Mouse (Mus musculus) embryo, embryonic 11 days (tissue): ENCODE measurements at regions not wholly inside any gene's neighbourhood (a gene's known extent, or its start where the extent isn't known, plus 50 kb on each side); places are given as distances from the start of the nearest gene placed in this dataset.
A peak's percentile ranks its signal among the peaks of the same experiment; 100 is the strongest.
"Not testable (repeated sequence)": the region's sequence is repeated elsewhere in the genome, so short reads cannot be mapped to it uniquely, and the experiment has no call there.

ENCODE experiments used
- DNase-seq: peaks from one replicate; pipeline ENCODE4 v3.0.0-alpha.2; 2015

DNA sequence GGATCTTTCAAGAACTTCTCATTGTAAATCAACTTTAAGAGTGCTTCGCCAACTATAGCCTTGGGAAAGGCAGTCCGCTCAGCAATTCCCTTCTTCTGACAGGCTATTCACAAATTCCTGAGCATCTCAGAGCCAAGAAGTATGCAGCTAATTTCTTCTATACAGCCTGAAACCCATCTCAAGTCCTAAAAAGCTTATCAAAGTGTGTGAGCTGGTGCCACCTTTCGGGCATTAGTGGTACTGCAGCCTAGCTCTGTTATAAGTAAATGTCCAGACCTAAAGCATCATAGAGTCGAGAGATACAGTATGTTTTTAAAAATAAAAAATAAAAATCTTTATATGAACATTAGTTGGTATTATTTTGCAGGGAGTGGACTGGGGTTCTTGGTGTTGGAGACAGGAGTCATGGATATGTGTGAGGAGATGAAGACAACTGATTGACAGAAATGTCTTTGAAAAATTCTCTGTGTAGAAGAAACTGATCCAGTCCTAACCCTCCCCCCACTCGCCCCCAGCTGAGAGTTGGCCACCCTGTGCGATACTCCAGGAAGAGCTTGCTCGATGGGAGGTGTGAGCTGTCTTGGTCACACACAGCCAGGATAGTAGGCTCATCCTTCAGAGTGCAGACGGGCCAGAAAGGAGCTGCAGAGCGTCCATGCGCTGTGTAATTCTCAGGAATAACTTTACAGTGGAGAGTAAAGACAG, 56.4 kb downstream of the Bod1 start:
- peak; percentile 67 for DNase-seq

DNA sequence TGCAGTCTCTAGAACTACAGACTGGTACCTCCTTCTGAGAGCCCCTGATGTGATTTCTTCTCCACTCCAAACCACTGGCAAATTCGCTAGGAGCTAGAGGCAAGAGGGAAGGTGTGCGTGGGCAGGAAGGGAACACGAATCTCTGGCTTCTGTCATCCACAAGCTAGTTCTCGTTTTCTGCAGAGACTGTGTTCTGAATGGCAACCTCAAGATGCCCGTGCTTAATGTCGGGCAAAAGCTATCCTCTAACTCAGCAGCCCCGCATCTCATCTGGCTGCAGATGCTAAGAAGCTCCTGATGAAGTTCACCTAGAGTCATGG, 57.3 kb downstream of the Bod1 start:
- DNase-seq = no peak

DNA sequence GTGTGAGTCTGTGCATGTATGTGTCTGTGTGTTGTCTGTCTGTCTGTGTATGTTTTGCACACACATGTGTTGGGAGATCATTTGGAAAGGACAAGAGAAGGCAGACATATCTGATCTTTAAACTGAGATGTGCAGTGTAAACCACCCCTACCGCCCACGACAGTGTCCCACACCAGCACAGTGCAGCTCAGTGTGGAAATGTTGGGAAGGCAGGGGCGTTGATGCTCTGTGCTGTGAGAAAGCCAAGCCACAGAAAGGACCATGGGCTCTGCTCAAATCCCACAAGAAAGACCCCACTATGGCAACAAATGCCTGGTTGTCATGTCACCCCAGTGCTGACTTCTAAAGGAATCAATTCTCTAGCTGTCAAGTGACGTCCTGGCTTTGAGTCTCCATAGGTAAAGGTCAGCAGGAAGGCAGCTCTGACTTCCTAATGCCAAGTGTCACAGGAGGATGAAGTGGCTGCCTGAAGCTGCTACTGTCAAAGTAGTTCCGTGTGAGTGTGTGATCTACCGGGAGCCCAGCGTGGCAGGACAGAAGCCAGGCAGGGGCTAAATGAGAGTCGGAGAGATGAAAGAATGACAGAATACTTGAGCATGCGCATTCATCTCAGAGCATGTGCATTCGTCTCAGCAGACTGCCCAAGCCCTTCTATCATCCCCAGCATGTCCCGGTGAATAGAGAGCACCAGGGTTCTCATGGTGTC, 57.8 kb downstream of the Bod1 start:
- no peak for DNase-seq

DNA sequence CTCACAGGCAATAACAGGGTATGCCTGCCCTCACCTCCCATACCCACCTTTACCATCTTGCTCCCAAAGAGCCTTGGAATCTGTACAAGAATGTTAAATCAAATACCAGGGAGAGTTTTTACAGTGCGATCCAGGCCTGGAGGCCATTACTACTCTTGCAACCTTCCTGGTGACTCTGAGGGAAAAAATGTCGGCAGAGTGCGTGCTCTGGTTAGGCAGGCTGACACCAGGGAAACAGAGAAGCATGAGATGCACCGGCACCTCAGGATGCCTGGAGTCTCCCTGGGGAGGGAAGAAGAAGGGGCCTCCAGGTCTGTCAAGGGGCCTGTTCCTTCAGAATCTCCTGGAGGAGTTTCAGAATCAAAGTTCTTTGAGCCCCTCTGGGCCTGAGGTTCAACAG, 63.2 kb downstream of the Bod1 start:
- no peak for DNase-seq

DNA sequence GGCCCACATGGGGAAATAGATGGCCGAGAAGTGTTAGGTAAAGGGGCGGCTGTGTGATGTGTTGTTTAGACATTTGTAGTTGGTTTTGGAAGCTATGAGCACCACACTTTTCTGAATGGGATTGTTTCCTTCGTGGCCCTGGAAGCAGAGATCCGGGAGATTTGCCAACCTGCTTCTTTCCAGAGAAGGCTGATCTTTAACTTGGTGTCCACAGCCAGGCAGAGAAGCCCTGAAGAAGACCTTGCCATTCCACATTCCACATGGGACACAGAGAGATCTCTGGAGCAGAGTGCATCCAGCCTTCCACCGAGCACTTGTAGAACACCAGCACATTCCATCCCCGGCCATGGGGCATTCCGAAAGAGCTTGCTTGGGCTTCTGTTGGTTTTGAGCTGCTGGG, 70.2 kb downstream of the Bod1 start:
- no peak for DNase-seq

DNA sequence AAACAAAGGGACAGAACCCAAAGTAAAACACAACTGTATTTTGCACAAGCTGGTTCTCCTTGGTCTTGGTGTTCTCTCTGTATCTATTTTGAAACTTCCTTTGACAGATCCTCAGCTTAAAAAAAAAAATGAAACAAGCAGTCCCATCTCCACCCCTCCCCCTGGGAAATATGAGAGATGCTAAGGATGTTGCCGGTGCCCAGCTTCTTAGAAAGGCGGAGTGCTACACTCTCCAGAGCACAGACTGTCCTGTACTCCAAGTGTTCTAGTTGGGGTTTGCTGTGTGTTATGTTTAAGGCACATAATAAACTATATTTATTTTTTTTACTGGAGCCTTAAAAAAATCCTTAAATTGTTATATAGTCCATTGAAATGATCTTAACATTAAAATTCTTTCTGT, 78.1 kb downstream of the Bod1 start:
- DNase-seq = no peak

DNA sequence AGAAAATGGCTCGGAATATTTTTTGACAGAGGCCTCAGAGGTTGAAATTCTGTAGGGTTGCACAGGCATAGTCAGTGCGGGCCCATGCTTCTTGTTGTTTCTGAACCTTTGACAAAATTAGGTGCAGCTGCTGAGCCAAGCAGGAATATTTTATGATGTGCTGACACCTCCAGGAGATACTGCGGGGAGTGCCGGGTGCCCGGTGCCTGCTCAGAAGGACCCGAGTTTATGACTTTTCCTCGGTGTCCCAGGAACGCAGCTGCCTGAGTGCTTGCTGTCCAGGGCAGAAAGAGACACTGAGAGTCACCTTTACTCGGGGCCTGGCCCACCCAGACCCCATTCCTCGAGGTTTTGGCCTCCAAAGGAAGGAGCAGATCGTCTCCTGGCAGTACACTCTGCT, 79.6 kb downstream of the Bod1 start:
- peak; percentile 7 for DNase-seq

DNA sequence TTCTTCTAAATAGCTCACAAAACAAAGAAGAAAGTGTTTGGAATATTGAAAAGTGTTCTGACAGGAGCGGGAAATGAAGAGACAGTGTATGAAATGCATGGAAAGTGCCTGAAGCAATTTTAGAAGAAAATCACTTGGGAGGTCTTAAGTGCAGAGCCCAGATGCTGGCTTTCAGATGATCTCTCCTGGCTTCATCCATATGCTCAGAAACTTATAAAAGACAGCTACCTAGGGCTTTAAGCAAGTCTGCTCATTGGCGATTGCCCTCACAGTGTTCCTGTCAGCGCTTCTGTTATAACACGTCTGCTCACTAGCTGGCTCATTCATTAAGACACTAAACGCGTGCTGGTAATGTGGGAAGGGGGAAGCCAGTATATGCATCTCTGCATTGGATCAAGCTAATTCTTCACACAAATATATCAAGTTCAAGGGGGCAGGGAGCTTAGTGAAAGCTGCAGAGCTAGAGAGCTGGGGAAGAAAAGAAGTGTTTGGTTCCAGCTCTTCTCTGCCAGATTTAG, 80.6 kb downstream of the Bod1 start:
- peak; percentile 13 for DNase-seq

DNA sequence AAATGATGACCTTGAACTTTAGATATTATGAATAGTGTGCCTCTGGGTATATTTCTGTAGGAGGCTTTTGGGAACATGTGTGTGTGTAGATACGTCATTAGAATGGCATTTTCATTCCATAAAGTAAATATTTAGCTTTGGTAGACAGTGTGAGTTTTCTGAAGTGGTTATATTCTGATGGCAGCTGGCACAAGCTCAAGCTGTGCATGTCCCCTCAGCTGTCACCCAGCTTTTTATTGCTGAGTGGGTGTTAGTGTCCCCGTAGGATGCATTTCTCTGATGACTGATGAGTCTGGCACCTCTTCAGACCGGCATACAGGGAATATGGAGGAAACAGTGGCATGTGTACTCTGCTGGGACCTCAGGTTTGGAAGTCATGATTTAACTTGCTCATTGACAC, 96.7 kb downstream of the Bod1 start:
- no peak for DNase-seq

DNA sequence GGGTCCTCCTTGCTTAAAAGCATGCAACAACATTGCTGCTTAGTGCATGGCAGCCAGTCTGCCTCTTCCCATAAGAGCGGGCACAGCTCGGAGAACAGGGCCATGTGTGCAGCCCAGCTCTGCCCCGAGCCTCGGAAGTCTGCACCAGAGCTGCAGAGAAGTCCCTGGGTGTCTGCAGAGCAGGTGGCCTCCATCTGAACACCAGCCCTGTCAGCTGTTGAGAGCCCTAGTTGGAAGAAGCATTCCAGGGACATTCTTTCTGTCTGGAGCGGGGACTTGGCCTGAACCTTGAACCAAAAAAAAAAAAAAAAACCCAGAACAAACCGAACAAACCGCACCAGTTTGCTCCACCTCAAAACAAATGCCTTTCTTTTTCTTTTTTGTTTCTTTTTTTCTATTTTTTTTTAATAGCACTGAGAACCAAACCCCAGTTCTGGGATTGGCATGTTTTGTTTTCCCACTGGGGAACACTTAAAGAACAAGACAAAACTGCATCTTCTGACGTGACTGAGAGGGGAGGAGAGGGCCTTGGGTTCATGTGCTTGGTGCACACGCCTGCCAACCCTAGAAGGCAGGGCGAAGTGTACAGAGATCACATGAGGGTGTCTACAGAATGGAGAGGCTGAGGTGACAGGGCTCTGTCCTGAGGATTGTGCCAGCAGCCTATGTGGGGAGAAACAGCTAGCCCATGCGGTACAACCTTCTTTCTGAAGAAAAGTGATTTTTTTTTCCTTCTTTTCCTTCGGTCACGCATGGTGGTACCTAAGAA, 106.8 kb downstream of the Bod1 start:
- DNase-seq = no peak

DNA sequence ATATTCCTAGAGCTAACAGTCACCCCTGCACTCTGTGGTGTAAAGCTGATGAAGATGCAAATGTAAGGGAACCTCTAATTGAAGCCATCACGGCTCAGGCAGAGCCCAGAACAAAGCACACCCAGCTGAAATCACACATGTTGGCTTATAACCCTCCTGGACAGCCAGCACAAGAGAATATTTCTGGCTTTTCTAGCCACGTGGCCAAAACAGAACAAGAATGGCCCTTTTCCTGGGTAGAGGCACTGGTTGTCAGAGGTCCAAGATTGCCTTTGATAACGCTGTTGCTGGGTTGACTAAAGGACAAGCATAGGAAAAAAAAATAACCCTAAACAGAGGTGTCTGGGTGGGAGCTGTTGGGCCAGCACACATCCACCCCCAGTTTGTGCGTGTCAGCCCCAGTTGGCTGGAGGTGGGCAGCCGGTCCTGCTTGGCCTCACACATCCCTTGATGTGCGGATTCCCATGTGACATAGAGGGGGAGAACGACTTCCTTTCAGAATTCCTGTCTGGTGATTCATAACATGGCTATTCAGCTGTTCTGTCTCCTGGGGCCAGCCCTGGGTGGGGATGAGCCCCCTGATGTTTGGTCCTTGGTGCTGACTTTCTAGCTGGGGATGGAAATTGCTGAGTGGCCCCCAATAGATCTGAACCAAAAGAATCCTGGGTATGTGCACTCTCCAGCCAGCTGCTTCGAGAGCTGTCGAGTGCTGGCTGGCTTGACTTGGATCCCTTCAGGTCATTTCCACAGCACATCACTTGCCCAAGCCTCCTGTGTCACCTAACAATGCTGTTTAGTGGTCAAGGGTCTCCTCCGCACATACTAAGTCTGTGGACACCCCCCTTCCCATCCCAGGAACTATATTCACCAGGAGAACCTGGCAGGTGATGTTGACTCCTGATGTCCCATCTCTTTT, 107.6 kb downstream of the Bod1 start:
- no peak for DNase-seq

DNA sequence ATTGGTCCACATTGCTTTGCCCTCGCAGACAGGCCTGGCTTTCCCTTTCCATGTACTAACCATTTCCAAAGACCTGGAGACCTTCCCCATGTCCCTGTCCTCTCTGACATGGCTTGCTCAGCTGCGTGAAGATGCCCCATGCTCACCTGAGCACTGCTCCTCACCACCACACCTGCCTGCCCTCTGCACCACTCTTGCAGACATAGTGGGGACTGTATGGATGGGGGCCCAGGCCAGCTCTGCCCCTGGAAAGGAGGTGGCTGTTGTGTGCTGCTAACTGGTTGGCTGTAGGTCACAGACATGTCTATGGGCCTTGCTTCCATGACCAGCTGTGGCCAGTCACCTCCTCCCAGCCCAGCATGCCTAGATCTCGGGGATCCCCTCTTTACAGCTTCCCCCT, 108.7 kb downstream of the Bod1 start:
- no peak for DNase-seq

DNA sequence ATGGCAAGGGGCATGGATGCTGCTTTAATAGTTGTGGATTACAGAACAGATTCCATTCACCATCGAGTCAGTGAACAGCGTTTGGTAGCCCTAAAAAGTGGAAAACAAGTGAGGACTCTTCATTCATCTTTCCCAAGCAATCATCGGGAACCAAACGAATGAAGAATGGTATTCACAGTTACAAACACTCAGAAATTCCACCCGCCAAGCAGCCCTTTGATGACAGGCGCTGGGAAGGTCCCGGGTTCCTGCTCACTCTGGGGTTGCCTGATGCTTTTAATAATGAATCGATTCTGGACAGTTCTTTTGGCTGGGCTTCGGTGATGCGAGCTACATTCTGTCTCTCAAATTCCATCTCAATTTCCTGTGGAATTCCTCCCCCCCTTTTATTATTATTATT, 110.9 kb downstream of the Bod1 start:
- DNase-seq = no peak

DNA sequence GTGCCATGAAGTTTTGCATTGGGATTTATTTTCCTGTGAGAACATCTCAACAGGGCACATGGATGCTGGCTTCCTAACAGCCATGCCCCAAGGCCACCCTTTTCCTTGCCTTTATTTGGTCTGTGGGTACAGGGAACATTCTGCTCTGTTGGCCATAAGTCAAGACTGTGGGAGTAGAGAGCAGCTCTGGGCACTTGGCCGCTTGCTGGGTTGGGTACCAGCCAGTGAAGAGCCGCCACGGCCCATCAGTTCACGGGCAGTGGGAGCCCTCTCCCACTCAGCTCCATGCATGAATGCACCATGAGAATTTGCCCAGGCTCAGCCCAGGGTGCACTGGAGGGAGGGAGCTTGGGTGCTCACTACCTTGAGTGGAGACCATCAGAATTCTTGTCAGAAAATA, 116.6 kb downstream of the Bod1 start:
- DNase-seq = no peak

DNA sequence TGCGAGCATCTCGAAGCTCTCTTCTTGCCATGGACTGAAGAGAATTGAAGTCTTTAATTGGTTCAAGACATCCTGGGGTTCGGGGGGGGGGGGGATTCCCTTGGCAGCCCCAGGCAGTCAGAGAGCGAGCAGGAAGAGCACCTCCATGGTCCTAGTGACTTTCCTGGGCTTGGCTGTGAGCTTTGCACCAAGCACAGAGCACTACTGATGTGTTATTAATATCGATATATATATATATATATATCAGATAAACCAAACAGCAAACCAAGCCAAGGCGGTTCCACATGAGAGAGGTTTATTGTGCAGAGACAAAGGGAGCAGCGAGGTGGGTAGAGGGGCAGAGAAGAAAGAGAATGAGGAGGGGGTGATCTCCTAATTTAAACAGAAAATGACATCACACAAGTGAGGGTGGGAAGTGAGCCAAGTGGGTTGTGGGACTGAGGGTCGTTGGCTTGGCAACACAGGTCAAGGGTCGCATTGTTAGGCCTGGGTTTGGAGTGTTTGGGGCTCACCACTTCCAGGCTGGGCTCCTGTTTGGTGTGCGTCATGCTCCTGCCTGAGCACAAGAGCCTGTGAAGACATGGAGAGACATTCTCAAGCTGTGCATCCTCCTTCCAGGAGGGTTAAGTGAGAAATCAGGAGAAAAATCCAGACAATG, 119.9 kb downstream of the Bod1 start:
- DNase-seq = peak; percentile 25

DNA sequence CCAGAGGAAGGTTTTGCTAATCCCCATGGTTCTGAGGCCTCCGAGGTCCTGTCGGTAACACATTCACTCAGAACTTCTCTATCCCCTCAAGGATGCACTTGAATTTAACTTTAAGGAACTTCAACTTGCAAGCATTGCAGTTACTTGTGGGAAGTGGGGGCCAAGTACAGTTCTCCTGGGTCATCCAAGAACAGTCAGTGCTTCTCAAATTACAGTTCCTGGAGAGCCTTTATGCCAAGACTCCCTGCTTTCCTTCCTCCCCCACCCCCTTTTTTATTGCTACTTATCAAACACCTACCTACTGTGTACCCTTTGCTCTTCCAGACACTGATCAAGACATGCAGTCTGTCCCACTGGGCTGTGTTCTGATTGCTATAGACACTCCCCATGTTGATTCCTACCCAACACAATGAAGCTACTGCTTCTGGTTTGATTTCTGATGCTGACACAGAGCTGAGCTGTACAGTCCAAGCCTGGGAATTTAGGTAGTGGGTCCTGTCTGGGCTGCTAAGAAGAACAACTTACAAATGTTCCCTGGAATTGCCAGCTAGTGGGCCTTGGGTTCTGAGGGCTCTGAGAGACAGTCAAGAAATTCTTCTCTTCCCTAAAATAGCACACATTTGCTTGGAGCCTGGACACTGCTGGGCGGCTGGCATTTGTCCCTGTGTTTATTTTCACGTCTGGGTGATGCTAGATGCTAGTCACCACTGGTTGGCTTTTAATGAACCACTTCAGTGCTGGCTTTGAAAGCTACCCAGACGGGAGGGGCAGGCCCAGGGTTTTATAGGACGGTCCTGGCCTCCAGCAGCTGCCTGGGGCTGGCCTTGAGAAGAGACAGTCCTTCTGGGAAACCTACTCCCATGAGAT, 120.7 kb downstream of the Bod1 start:
- no peak for DNase-seq

DNA sequence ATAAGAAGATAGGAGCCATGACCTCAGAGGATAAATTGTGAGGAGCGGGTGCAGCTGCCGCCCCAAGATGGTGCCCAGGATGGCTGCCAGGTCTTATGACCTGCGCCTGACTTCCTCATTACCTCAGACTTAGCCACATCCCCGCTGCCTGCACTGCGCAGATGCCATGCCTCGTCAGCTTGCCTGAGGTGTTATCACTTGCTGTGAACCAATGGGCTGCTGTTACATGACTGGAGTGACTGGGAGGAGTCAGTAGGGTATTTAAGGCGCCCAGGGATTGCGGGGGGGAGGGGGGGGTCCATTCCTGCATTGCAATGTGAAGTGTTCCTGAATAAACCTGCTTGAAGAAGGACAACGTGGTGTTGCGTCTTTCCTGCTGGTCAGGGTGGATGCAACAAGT, 126.2 kb downstream of the Bod1 start:
- DNase-seq = not testable (repeated sequence)

DNA sequence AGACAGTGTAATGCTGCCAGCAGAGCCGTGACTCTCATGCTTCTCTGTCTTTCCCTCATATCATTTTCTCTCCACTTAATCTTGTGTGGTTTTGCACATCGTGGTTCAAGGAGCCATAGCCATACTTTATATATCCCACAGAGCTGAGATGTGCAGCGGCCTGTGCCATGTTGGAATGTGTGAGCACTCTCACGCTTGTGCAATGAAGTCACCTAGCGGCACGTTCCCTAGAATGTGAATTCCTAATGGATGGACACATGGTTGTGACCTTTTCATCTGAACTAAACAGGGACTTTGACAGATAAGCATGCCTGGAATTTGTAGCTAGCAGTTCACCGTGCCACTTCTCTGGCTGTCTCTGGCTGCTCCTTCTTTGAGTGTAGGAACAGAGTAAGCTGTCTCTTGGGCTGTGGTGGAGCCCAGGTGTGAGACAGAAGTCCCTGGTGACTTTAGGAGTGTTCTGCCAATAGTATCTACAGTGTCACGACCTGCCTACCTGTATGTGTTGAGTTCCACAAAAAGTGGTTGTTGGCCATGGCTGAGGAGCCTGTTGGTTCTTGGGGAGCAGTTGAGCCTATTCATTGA, 129.0 kb downstream of the Bod1 start:
- DNase-seq = no peak

DNA sequence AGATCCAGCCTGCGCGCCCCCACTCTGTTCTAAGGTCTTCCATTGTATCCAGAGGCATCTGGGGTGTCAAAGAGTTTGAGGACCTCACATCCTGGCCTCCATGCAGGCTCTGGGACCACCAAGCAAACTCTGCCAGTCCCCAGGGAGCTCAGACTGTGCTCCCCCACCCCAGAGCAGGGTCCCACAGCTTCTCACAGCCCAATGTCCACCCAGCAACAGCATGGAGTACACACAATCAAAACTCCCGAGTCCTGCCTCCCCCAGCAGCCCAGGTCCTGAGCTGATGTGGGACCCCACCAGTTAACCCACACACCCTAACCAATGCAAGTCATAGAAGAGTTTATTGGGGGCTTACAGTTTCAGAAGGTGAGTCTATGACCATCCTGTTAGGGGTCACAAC, 130.3 kb downstream of the Bod1 start:
- DNase-seq = no peak

DNA sequence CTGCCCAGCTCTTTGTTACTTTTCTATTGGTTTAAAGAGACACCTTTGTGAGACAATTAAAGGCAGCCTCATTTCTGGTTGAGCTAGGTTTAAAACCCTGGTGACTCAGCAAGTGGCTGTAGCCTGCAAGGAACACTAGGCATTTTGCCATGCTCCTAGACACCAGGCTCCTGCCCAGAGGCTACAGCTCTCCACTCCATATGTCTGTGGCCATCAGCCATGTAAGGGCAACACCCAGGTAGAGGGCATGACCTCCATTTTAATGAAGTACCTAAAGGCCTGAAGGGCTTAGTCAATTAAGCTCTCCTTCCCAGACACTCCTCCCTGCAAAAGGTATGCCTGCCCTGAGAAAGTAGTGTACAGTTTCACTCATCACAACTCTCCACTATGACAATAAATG, 130.9 kb downstream of the Bod1 start:
- no peak for DNase-seq

DNA sequence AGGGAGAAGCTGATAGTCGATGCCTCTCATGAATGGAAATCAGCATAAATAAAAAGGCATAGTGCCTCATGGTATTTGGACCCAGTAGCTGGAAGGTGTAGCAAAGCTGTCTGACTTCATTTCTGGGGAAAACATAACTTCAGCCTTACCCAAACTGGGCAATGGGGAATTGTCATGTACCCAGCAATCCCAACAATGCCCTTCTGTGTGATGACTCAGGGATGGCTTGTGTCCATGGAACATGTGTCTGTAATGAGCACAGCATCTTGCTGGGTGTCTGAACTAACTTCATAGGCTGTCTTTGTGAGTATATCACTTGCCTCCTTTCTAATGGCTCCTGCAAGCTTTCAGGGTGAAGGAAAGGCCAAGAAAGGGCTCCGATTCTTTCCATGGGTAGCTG, 140.3 kb downstream of the Bod1 start:
- DNase-seq = no peak
